Mouse (Mus musculus) heart, adult 18-20 months (tissue): ENCODE measurements around the gene Rhd. TPM values are rescaled to one million over a fixed set of nuclear protein-coding genes. Genes with fewer than 3 reads are reported as not detected.
A peak's percentile ranks its signal among the peaks of the same experiment; 100 is the strongest.

Source experiments
- DNase-seq, 2 experiments: peaks; one replicate each; pipeline ENCODE4 v3.0.0; 2021 to 2022; ENCODE audit warnings: mixed read lengths in 1 of 2
- total RNA-seq, 2 experiments: library from RNA; stranded (reverse); gene quantifications; 2 replicates each; pipeline ENCODE4 v1.2.3; 2021

Rhd gene
- total RNA-seq, 2 experiments from 2014 or later = 6.9 TPM

- DNase-seq = no peak
Observed at GRCm38 (mm10) chr4:134856501-134856900, 7.8 kb upstream of the Rhd start.

GRCm38 (mm10) chr4:134858494-134858893, 5.8 kb upstream of the Rhd start:
- DNase-seq = no peak

GRCm38 (mm10) chr4:134861884-134862283, 2.5 kb upstream of the Rhd start:
- no peak for DNase-seq

- DNase-seq = no peak
Observed at GRCm38 (mm10) chr4:134862996-134863395, 1.3 kb upstream of the Rhd start.

- no peak for DNase-seq
Observed at GRCm38 (mm10) chr4:134865340-134865739, 1.0 kb downstream of the Rhd start.

GRCm38 (mm10) chr4:134865789-134866188, 1.5 kb downstream of the Rhd start:
- no peak for DNase-seq

GRCm38 (mm10) chr4:134867213-134867612, 2.9 kb downstream of the Rhd start:
- DNase-seq = no peak

- DNase-seq = no peak
Observed at GRCm38 (mm10) chr4:134867661-134868060, 3.3 kb downstream of the Rhd start.

- no peak for DNase-seq
Observed at GRCm38 (mm10) chr4:134868065-134868464, 3.7 kb downstream of the Rhd start.

GRCm38 (mm10) chr4:134868490-134868889, 4.2 kb downstream of the Rhd start:
- DNase-seq = no peak

- DNase-seq = no peak
Observed at GRCm38 (mm10) chr4:134869068-134869730, 4.9 kb downstream of the Rhd start.

- DNase-seq = no peak
Observed at GRCm38 (mm10) chr4:134869815-134870375, 5.6 kb downstream of the Rhd start.

GRCm38 (mm10) chr4:134871477-134871876, 7.1 kb downstream of the Rhd start:
- DNase-seq = no peak

- DNase-seq = no peak
Observed at GRCm38 (mm10) chr4:134871950-134872349, 7.6 kb downstream of the Rhd start.

GRCm38 (mm10) chr4:134876171-134876570, 11.8 kb downstream of the Rhd start:
- DNase-seq = no peak

- DNase-seq = peak; percentile 55 to 80
Observed at GRCm38 (mm10) chr4:134879410-134879981, 15.2 kb downstream of the Rhd start.

- peak in 1 of 2 experiments; percentile 31 for DNase-seq
Observed at GRCm38 (mm10) chr4:134880041-134880440, 15.7 kb downstream of the Rhd start.

- peak; percentile 13 to 44 for DNase-seq
Observed at GRCm38 (mm10) chr4:134883266-134883665, 18.9 kb downstream of the Rhd start.

GRCm38 (mm10) chr4:134883808-134884207, 19.5 kb downstream of the Rhd start:
- DNase-seq = peak; percentile 65 to 66

GRCm38 (mm10) chr4:134884364-134884763, 20.0 kb downstream of the Rhd start:
- peak; percentile 30 to 44 for DNase-seq

GRCm38 (mm10) chr4:134892096-134892495, 27.8 kb downstream of the Rhd start:
- DNase-seq = peak; percentile 68 to 78

- DNase-seq = no peak
Observed at GRCm38 (mm10) chr4:134897256-134897655, 32.9 kb downstream of the Rhd start.

GRCm38 (mm10) chr4:134901126-134901525, 36.8 kb downstream of the Rhd start:
- DNase-seq = no peak

- no peak for DNase-seq
Observed at GRCm38 (mm10) chr4:134903046-134903445, 38.7 kb downstream of the Rhd start.
